Mouse (Mus musculus): ENCODE measurements around the gene Ncoa6. TPM values are rescaled to one million over a fixed set of nuclear protein-coding genes. Genes with fewer than 3 reads are reported as not detected.

Ncoa6 gene
- polyA plus RNA-seq, 1 experiment from 2014 or later = 24.0 TPM

GRCm38 (mm10) chr2:155367635-155368284 lies 105.9 kb downstream of the Ncoa6 start:
- WGBS = 82% methylated on average over 7 of the region's 7 CpGs
- Histone ChIP-seq H3K27me3 (no peaks in the 10 kb centered on the region), H3K4me2 (no peak overlapping the region), H3K4me3 (replicated peaks) (no peak overlapping the region), H3K9me3 (no peaks in the 10 kb centered on the region), H3K9ac (replicated peaks) (no peak overlapping the region), H3K27ac (no peak overlapping the region), H3K4me1 (replicated peaks) (no peaks in the 10 kb centered on the region), H3K36me3 (no peaks in the 10 kb centered on the region)
- no peak for ATAC-seq (ENCODE audit: insufficient number of reproducible peaks, insufficient read depth, low FRiP score, low TSS enrichment, low read depth)

DNA sequence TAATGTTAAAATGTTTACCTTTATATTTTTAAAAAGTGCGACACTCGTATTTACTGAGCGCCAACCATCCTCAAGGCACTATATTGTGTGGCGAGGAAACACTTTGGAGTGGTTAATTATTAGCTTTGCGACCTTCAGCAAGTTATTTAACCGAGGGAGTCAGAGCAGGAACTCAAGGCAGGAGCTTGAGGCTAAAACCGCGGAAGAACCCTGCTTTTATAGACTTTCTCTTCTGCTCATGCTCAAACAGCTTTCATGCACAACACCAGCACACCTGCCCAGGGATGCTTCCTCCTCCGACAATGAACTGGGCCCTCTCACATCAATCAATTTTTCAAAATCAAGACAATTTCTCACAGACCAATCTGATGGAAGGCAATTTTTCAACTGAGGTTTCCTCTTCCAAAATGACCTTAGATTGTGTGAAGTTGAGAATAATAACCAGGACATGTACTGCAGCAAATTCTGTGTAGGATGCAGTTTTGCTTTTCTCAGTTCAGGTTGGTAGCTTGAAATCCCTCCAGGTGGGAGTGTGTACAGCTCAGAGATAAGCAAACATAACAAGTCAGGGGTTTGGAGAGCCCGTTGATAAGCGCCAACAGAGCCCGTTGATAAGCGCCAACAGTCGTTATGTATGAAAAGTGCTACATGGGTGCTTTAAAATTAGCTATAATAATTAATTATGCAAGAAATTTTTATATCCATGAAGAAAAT lies 115.9 kb downstream of the Ncoa6 start:
- 0 out of 2 replicates have a peak overlapping the region, but pooled peaks have one; percentile 24 for H3K9ac ChIP-seq (replicated peaks)

DNA sequence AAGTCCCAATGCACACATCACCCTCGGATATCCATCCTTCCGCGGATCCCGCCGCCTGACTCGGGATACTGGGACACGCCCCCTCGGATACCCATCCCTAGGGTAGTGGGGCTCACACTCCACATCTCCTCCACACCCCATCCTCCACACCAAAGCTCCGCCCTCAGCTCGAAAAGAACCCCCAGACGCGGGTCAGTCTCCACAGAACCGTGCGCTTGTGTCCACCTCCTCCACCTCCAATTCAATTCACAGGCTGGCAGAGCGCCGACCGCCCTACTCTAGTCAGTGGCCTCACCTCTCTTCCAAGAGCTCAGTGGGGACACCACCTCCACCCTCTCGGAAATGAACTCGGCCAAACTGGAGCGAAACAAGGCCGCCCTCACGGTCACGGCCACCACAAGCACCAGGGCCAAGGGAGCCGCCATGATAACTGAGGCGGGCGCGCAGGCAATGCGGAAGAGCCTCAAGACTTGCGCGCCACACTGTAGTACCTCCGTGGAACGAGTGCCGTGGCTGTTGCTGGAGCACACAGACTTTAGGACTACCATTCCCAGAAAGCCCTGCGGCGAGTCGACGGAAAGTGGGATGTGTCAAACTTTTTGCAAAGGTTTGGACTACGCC lies 116.6 kb downstream of the Ncoa6 start, which contains the start of gene Pigu:
Pigu (minus strand) TSS at position 460 of the 621 bp plus-strand sequence.
- Histone ChIP-seq H3K4me1 (replicated peaks) (peaks cover 12% of the 10 kb centered on the region), H3K4me3 (replicated peaks) (peak within 1 kb of the TSS; percentile 71), H3K27me3 (no peaks in the 10 kb centered on the region), H3K9ac (replicated peaks) (peak within 1 kb of the TSS; percentile 75), H3K4me2 (peak within 1 kb of the TSS; percentile 80), H3K9me3 (no peaks in the 10 kb centered on the region), H3K27ac (peak within 1 kb of the TSS; percentile 75), H3K36me3 (no peaks in the 10 kb centered on the region)
- ATAC-seq (ENCODE audit: insufficient number of reproducible peaks, insufficient read depth, low FRiP score, low TSS enrichment, low read depth) = peak; percentile 97
- WGBS = under 1% methylated on average over 38 of the region's 38 CpGs

More for the DNA sequence above, 115.9 kb downstream of the Ncoa6 start:
- ATAC-seq (ENCODE audit: insufficient number of reproducible peaks, insufficient read depth, low FRiP score, low TSS enrichment, low read depth) = peak; percentile 21; the same call in 1 of the 2 replicates
- H3K36me3 ChIP-seq = no peaks in the 10 kb centered on the region
- peaks cover 12% of the 10 kb centered on the region for H3K4me1 ChIP-seq (replicated peaks)
- H3K9me3 ChIP-seq = no peaks in the 10 kb centered on the region
- H3K4me2 ChIP-seq = peak overlapping the region; percentile 80
- H3K27ac ChIP-seq = peak overlapping the region; percentile 67
- no peaks in the 10 kb centered on the region for H3K27me3 ChIP-seq
- H3K4me3 ChIP-seq (replicated peaks) = peak overlapping the region; percentile 71
- WGBS = 35% methylated on average over 14 of the region's 14 CpGs

- Histone ChIP-seq H3K4me1 (replicated peaks) (peaks cover 8% of the 10 kb centered on the region; the same call in 1 of the 2 replicates), H3K4me2 (no peak overlapping the region), H3K36me3 (0 out of 2 replicates have a peak, but pooled peaks cover under 1% of the 10 kb centered on the region), H3K9me3 (no peaks in the 10 kb centered on the region), H3K27ac (no peak overlapping the region), H3K27me3 (no peaks in the 10 kb centered on the region), H3K9ac (replicated peaks) (no peak overlapping the region), H3K4me3 (replicated peaks) (no peak overlapping the region)
- ATAC-seq (ENCODE audit: insufficient number of reproducible peaks, insufficient read depth, low FRiP score, low TSS enrichment, low read depth) = no peak
- WGBS = 92% methylated on average over 3 of the region's 3 CpGs
Observed at GRCm38 (mm10) chr2:155354402-155354801, 119.3 kb downstream of the Ncoa6 start.

- Histone ChIP-seq H3K9ac (replicated peaks) (no peak overlapping the region), H3K36me3 (peaks cover 37% of the 10 kb centered on the region; the same call in 1 of the 2 replicates), H3K4me3 (replicated peaks) (no peak overlapping the region), H3K27ac (no peak overlapping the region), H3K4me2 (no peak overlapping the region), H3K9me3 (no peaks in the 10 kb centered on the region), H3K4me1 (replicated peaks) (no peaks in the 10 kb centered on the region), H3K27me3 (no peaks in the 10 kb centered on the region)
- ATAC-seq (ENCODE audit: insufficient number of reproducible peaks, insufficient read depth, low FRiP score, low TSS enrichment, low read depth) = no peak
- WGBS = 85% methylated on average over 1 of the region's 1 CpGs
Observed at GRCm38 (mm10) chr2:155346670-155347069, 127.0 kb downstream of the Ncoa6 start.

MicroRNAs within 50 kb of the gene (microRNA counts, 519-probe panel; counts per million panel counts)
- microRNA mmu-miR-695 = not detected

Small RNA genes within 50 kb of the gene (microRNA-seq; reads per million reads assigned to microRNA genes)
- not detected for gene Mir695

Other genes with a start within 250 kb of the Ncoa6 start
- gene Dynlrb1, start 237.4 kb downstream of the Ncoa6 start, polyA plus RNA-seq (2016; fragmentation: Nextera tagmentation; extraction: Ambion mirVana) = 414 and 459 TPM in 2 replicates
- 163 and 169 TPM in 2 replicates for gene Map1lc3a, start 197.6 kb downstream of the Ncoa6 start, polyA plus RNA-seq (2016; fragmentation: Nextera tagmentation; extraction: Ambion mirVana)
- gene Pigu, start 116.5 kb downstream of the Ncoa6 start, polyA plus RNA-seq (2016; fragmentation: Nextera tagmentation; extraction: Ambion mirVana) = 41.0 and 47.0 TPM in 2 replicates
- 16.2 and 21.2 TPM in 2 replicates for gene Trp53inp2, start 92.8 kb downstream of the Ncoa6 start, polyA plus RNA-seq (2016; fragmentation: Nextera tagmentation; extraction: Ambion mirVana)
- 12.1 and 14.8 TPM in 2 replicates for gene Acss2, start 44.1 kb upstream of the Ncoa6 start, polyA plus RNA-seq (2016; fragmentation: Nextera tagmentation; extraction: Ambion mirVana)
- 5.5 and 7.8 TPM in 2 replicates for gene Ggt7, start 44.3 kb upstream of the Ncoa6 start, polyA plus RNA-seq (2016; fragmentation: Nextera tagmentation; extraction: Ambion mirVana)
- 23.8 and 23.9 TPM in 2 replicates for gene Gss, start 118.9 kb upstream of the Ncoa6 start, polyA plus RNA-seq (2016; fragmentation: Nextera tagmentation; extraction: Ambion mirVana)
- 1.9 and 2.1 TPM in 2 replicates for gene Myh7b, start 137.3 kb upstream of the Ncoa6 start, polyA plus RNA-seq (2016; fragmentation: Nextera tagmentation; extraction: Ambion mirVana)
- 165 and 167 TPM in 2 replicates for gene Trpc4ap, start 218.5 kb upstream of the Ncoa6 start, polyA plus RNA-seq (2016; fragmentation: Nextera tagmentation; extraction: Ambion mirVana)

Measured in limb, embryonic 12.5 days (tissue).